Mouse (Mus musculus): Measurements from ENCODE around the gene Atp8b3.

GRCm38 (mm10) chr10:80584045-80584488 is 45.1 kb upstream of the Atp8b3 start:
- no peak for TF ChIP-seq CTCF (conservative IDR thresholded peaks at IDR 0.05; ENCODE audit: low read length)
- TF ChIP-seq NANOG (IDR thresholded peaks at IDR 0.05; ENCODE audit: borderline replicate concordance, low read length): no peak
- no peak for TF ChIP-seq POU5F1 (IDR thresholded peaks at IDR 0.05; ENCODE audit: borderline replicate concordance, low read length)

Measured in E14TG2a.4 (cell line).